Mouse (Mus musculus) 416B (cell line): Measurements from ENCODE around the gene Mast3.
A peak's percentile ranks its signal among the peaks of the same experiment; 100 is the strongest.

Experiments used
- DNase-seq: peaks from one replicate; pipeline ENCODE4 v3.0.0; 2011; ENCODE audit warnings: low read depth

The Mast3 gene

GRCm38 (mm10) chr8:70804481-70805206 lies at the start of gene Mast3:
Gene Mast3 (minus strand): TSS chr8:70805054.
- DNase-seq, result peak; percentile 87

DNA sequence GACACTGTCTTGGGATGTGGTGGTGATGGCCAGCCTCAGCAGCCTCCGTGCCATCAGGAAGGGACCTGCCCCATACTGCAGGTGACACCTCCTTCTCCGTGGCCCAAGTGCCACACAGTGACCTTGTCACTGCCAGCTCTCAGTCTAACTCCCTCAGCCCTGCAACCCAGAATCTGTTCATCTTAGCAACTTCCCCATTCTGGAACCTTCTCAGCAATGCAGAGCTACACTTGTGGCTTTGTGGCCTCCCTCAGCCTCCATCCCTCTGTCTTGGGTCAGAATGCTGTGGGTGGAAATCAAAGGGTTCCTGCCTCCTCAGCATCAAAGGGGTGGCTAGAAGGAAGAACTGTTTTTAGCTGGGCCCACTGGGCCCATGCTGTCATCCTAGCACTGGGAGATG lies 49.0 kb upstream of the Mast3 start:
- peak; percentile 89 for DNase-seq

- DNase-seq, result no peak
Measured at GRCm38 (mm10) chr8:70852595-70853231, 47.9 kb upstream of the Mast3 start.

DNA sequence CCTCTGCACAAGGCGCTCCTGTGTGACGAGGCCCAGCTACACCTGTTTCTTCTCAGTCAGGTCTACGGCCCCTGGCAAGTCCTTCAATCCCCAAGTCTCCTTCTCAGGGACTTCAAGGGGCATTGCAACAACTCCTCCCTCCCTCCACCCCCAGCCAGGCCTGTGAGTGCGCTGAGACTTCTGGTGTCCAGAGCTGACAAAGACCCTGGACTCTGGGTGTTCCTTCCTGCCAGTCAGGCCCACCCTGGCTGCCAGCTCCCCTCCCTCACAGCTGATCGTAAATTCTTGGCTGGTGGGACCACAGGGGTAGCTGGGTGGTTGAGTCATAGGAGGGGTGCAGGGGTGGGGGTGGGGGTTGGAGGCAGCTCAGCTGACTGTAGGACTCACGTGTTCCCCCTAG lies 47.0 kb upstream of the Mast3 start:
- DNase-seq, result no peak

- DNase-seq, result no peak
Measured at GRCm38 (mm10) chr8:70850947-70851346, 46.1 kb upstream of the Mast3 start.

DNA sequence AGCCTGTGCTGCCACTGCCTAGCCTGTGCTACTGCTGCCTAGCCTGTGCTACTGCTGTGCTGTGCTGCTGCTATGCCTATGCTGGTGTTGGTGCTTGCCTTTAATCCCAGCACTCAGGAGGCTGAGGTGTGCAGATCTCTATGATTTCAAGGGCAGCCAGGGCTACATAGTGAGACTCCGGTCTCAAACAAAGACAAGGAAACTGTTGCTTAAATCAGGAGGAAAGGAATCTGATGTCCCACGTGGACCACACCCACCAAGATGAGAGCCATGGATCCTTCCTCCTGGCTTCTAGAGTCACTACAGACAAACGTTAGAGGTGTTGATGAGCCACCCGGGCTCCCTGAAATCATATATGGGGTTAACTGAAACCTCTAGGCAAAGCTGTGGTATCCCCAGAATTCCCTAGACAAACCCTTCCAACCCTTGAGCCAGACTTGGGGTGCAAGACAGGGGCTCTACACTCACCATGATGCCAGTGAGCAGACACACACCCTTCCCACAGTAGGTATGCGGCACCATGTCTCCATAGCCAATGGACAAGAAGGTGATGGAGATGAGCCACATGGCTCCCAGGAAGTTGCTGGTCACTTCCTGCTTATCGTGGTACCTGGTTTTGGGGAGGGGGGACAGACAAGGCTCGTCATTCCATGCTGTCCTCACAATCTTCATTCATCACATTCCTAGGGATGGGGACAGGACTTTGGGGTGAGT lies 45.4 kb upstream of the Mast3 start:
- no peak for DNase-seq

DNA sequence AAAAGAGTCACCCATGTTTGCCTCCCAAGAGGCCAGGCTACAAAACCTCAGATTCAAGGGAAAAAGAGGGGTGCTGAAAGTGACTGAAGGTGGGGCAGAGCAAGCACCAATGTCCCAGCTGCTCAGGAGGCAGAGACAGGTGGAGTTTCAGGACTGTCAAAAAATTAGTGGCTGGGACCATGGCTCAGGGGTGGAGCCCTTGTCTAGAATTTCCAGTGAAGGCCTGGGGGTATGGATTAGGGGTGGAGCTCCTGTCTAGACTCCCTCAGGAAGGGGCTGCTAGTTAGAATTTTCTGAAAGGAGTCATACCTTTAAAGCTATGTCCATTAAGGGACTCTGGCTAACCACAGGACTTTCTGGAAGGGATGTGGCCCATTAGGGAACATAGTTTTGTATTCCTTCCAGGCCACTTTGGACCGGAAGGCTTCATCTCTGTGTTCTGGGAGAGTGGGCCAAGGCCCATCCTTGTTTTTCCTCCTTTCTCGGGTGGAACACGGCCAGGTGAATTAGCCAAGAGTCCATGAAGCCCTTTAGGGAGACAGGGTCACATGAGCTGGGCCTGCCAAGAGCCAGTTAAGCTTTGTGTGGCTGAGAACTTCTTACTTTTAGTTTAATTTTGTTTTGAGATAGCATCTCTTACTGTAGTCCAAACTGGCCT lies 44.6 kb upstream of the Mast3 start:
- DNase-seq, result no peak

DNA sequence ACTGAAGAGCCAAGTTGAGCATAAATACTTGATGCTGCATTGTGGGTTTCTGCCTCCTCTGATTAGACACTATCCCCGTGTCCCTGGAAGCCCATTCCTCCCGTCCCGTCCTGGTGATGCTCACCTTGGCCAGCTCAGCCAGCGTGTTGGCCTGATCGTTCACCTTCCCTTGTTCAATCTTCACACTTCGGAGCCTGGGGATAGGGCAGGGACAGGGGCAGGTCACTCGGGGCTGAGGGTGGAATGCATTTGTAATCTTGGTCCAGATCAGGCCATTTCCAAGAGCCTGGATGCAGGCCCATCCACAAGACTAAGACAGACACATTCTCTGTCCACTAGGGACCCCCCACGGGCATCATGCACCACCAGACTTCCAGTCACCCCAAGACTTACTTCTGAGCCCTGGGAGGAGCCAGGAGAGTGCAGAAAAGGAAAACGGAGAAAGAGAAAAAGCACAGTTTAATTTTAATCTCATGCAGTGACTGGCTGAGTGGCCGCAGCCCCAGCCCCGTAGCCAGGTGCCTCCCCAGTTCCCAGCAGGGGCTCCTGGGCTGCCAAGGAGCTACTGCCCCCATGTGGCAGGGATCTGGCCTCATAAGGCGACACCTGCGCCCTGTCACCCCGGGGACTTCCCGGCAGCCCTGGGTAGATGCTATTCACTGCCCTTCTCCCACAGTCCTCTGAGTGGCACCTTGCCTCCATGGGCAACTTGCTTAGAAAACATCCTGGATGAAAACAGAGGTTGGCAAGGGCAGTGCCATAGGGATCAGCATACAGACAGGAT lies 41.7 kb upstream of the Mast3 start:
- DNase-seq, result no peak

DNA sequence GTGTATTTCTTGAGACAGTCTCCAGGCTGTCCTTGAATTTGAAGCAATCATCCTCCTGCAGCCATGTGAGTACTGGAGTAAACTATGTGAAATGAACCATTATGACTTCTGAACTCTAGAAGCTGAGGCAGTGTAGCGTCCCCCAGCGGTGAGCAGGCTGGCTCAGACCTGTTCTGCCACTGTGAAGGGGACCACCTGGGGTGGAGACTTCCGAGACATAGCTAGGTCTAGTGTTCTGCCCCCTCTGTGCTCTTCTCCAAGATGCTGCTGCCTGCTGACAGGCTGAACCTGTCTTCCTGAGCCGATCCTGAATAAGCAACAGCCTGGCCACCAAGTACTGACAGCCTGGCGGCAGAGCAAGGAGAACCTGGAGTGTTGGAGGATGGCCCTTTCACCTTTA lies 40.3 kb upstream of the Mast3 start:
- no peak for DNase-seq

DNA sequence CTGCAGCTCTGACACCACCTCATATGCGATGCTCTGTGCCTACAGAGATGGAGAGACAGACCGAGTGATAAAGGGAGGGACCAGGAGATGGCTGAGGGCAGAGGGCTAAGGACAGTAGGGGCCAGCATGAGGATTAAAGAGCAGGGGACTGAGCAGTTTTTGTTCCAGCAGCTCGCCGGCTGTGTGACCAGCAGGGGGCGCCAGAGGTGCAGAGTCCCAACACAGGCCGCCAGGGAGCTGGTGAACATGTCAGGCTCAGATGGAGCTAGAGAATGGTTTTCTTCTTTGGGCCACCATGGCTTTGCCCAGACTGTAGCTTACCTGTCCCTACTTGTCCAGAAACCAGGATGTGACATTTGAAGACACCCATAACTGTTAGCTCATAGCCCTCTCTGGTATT lies 39.7 kb upstream of the Mast3 start:
- peak; percentile 82 for DNase-seq

DNA sequence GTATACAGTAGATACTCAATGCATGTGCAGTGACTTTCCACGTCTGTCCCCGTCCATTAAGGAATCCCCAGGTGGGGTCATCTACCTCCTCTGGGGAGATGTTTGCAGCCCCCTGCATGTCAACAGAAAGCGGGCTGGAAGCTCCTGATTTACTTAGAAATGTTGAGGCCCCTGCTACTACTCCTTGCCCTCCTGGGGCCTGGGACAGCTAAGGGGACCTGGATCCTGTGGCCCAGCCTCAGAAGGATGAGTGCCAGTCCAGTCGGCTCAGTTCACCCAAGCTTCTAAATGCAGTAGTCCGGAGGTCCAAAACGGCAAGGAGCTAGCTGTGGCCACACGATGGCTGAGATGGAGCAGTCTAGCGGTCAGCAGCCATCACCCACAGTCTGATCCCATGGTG lies 39.1 kb upstream of the Mast3 start:
- no peak for DNase-seq

DNA sequence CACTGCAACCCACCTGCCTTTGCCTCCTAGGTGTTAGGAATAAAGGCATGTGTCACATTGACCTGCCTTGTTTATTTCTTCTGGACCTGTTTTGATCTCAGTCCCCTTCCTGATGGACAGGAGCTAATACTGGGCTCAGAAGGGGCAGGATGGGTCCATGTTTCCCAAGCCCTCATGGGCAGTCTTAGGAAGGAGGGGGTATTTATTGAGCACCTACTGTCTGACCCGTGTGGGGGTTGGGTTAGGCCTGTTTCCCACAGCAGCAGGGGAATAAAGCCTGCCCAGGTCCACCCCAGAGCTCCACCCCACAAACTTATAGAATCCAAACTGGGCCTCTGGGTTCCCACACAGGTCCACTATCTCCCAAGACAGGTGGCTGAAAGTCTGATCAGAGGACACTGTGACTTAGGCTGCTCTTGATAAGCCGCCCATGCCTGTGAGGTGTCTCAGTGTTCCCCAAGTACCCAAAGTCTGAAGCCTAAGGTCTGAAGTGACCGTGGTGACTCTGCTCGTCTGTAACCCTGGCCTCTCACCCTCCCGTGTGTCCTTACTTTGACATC lies 38.4 kb upstream of the Mast3 start:
- no peak for DNase-seq

DNA sequence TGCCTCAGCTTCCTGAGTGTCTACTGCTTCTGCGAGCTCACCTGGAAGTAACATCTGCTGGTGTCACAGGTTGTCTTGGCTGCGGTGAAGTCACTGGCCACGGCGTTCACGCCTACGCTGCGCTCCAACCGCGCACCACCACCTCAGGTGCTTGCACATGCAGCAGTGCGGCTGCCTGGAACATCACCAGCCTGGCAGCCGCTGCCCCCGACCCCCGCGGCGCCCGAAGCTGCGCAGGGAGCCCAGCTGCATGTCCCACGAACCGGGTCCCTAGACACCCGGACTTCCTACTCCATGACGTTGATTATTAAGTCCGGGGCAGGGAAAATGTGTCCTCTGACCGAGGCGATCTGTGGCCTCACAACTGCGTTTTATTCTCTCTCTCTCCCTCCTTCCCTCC lies 37.6 kb upstream of the Mast3 start:
- no peak for DNase-seq

DNA sequence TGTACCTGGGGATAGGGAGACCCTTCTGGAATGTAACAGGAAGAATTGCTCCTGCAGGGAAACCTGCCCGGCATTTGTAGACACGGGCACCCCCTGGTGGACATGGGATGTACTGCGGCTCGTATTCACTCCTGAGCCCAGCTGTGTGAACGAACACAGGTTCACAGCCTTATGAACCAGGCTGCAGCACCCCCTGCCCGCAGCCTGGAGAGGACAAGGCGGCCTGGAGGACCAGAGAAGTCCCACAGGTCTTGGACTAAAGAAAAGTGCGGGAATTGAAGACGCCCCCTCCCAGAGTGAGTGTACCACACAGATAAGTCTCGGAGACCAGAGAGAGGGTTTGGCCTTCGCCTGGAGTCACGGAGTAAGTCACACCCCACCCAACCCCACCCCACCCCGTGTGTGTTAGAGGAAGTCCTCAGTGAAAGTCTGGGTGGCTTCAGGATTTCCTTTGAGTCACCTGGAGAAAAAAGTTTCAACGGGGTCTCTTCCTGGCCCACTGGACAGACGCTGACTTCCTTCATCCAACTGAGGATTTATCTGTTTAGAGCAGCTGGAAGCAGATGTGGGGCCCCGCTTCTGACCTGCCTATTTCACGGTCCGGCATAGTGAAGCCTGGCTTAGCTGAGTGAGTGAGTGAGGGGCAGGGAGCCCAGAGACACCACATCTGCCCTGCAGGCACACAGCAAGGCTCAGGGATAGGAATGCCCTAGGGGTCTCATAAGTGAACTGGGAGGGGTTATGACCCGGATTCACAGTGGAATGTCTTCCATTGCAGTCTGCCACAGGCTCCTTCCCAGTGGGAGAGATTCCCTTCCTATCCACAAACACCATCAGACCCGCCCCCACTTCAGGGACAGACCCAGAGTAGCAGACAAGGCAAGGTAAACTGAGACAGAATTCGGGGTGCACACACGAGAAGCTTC lies 36.6 kb upstream of the Mast3 start:
- peak; percentile 89 for DNase-seq

DNA sequence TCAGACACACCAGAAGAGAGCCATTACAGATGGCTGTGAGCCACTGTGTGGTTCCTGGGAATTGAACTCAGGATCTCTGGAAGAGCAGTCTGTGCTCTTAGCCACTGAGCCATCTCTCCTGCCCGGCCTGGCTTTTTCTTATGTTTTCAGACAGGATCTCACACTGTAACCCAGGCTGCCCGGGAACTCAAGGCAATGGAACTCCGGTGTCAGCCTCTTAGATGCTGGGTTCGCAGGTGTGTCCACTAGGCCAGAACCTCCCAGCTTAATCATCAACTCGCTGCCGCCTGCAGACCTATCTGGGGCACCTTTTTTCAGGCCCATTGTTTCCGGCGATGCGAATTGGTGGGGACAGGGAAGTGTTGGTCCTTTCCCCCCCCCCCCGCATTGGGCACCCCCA lies 35.7 kb upstream of the Mast3 start:
- DNase-seq, result no peak

- peak; percentile 100 for DNase-seq
Measured at GRCm38 (mm10) chr8:70839408-70840351, 34.8 kb upstream of the Mast3 start, which contains the start of gene Arrdc2. Gene Arrdc2 (minus strand): TSS chr8:70839720.

DNA sequence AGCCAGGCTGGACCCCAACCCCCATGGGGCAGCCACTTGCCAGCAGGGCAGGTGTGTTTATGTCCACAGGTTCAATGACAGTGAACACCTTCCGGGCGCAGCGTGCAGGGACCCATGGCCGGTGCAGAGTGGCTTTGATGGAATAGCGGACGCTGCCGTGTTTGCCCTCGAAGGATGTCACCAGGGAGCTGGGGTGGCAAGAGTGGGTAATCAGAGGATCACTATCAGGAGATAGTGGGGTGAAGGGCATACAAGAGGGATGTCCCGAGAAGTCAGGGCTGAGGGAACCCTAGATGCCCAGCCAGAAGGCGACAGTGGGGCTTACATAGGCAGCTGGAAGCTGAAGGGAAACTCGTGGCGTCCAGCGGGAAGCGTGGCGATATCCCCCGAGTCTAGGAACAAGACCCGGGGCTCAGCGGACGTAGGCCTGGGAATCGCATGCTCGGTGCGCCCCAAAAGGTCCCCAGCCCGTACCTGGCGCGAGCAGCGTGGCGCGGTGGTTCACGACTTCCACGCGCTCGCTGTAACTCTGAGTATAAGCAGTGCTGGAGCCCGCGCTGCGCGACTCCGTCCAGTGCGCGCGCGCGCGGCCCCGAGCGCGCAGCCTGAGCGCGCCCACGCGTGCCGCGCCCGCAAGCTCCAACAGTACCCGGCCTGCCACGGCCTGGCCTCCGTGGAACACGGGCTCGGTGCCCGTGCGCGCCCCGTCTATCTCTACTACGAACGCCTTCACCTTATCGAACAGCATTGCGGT lies 34.0 kb upstream of the Mast3 start:
- peak; percentile 63 for DNase-seq

DNA sequence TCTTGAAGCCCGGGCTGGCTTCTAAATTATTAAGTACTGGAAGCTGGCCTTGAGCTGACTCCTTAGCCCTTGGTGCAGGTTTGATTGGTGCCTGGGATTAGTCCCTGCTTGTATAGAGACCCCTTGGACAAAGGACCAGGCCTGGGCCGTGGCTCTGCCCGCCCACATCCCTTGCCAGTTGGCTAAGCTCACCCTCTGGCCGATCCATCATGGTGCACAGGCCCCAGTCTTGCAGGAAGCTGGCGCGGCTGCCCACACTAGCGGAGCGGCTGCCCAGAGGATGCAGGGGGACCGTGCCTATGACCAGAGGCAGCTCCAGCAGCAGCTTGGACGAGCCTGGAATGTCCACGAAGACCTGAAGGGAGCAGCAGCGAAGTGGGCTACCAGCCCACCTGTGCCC lies 31.8 kb upstream of the Mast3 start:
- no peak for DNase-seq

DNA sequence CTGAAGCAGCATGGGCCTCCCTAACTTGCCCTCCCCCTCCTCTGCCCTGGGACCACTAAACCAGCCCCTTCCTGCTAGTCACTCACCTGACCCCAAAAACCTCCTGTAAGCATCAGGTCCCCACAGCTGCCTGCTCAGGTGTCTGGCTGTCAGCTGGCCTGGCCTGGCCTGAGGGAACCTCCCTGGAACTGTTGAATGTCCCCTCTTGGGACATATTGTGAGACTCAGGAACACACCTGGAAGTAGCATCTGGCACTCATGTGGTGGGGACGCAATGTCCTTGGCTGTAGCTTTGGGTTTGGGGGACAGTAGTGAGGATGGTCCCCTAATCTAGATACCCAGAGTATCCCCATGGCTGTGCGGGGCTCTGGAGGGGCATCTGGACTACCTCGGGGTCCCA lies 29.2 kb upstream of the Mast3 start:
- no peak for DNase-seq
